Mouse (Mus musculus) kidney, adult 2 months (tissue): ENCODE measurements at regions not wholly inside any gene's neighbourhood (a gene's known extent, or its start where the extent isn't known, plus 50 kb on each side); places are given as distances from the start of the nearest gene placed in this dataset.

Experiments used
- CTCF ChIP-seq: fragments of 200-500 bp; conservative IDR thresholded peaks from 2 replicates; pipeline ENCODE4 v1.5.1; 2011; ENCODE audit warnings: low read depth, mild to moderate bottlenecking, control low read depth, low read length, moderate library complexity, mixed read lengths; ENCODE audit not compliant: insufficient read depth, insufficient read length
- POLR2A ChIP-seq: fragments of 200-500 bp; IDR thresholded peaks from one replicate; pipeline ENCODE4 v1.6.1; 2011; ENCODE audit warnings: low read depth, low read length, control low read depth

DNA sequence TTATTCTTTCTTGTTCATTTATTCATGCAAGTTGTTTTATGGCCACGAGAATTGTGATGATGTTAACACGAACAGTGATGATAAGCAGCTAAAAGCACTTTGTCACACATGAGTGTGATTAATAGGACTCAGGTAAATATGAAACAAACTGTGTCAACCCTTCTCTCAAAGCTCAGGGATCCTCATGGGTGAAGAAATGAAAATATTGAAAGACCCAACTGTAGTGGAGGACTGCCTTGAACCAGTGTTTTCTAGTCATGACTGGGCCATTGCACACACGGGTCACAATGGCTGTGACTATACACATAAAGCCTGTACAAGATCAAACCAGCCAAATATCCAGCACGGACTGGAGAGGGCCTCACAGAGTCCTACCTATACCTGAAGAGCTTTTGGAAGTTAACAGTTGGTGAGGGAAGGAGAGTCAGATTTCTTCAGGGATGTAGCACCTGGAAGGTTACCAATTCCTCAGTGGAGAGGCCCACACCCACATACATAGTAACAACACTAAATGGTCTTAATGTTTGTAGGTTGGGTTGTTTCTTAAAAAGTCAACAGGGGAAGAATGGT is 52.5 kb upstream of the Lin7a start:
- TF ChIP-seq POLR2A: no peak
- no peak for TF ChIP-seq CTCF
